Mouse (Mus musculus) G1E (cell line): Measurements from ENCODE around the gene Wdfy2.

Experiments
- CTCF ChIP-seq: IDR thresholded peaks from 2 replicates; pipeline ENCODE4 v1.5.1; 2012; ENCODE audit warnings: low read depth, low read length, inconsistent platforms, mixed read lengths
- TAL1 ChIP-seq: conservative IDR thresholded peaks from 2 replicates; pipeline ENCODE4 v1.6.1; 2012; ENCODE audit warnings: low read depth, low read length, inconsistent platforms, mixed read lengths

- TF ChIP-seq CTCF (no peak), TAL1 (no peak)
Measured at GRCm38 (mm10) chr14:62816827-62817226, 20.7 kb upstream of the Wdfy2 start.
